Mouse (Mus musculus) c-Kit-positive CD71-positive TER-119-positive erythroid progenitor cells, embryonic 14.5 days (primary cell): ENCODE measurements at regions not wholly inside any gene's neighbourhood (a gene's known extent, or its start where the extent isn't known, plus 50 kb on each side); places are given as distances from the start of the nearest gene placed in this dataset.

Experiments
- DNase-seq: peaks from one replicate; pipeline ENCODE4 v3.0.0-alpha.2; 2013; ENCODE audit warnings: low spot score

GRCm38 (mm10) chr13:102518169-102518882 is 175.0 kb upstream of the Cd180 start:
- DNase-seq: no peak

DNA sequence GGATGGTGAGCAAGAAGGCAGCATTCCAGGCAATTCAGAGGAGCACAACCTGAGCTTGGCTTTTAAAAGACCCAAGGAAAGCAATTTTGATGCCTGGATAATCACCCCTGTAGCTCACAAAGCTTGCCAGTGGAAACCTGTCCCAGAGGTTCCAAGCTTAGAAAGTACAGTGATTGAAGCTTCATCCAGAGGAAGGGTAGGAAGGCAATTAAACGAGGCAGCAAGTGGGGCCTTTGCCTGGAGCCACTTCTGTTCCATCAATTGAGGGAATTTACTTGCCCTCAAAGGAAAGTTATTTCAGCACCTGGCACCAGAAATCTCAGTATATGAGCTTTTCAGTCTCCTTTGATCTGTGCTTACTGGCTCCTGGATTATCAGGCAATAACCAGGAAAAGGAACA is 171.9 kb upstream of the Cd180 start:
- no peak for DNase-seq

DNA sequence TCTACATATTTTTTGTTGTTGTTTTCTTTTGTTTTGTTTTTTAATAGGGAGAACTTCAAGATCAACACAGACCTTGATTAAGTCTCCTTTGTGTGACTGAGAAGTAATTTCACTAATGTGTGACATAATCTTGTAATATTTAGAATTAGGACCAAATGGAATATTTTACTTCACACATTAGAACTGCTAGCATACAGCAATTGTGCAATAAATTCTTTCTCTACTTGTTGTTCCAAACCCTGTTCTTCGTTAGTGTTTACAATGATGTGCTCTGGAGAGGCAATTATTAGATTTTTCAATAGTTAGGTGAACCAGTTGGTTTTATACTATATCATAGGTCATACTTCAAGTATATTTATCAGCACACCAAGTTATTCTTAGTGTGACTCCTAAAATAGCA is 171.3 kb upstream of the Cd180 start:
- no peak for DNase-seq

DNA sequence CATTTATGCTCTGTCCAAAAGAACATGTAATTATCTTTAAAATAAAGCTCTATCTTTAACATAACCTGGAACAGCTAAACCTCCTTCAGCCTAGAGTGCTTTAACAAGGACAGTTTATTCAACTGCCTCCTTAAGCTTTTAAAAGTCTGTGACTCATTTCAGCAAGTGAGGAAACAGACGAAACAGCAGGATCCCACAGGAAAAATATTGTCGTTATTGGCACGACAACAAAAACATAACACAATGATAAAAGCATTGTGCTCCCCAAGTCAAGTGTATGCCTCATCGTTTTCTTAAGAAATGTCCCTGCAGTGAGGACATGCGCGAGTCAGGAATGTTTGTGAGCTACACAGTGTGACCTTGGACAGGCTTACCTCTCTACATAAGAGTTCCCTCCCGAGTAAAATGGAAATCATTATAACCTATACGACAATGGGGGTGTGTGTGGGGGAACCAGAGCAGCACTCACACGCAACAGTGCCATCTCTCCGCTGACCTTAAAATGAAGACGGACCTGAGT is 166.7 kb upstream of the Cd180 start:
- DNase-seq: no peak

DNA sequence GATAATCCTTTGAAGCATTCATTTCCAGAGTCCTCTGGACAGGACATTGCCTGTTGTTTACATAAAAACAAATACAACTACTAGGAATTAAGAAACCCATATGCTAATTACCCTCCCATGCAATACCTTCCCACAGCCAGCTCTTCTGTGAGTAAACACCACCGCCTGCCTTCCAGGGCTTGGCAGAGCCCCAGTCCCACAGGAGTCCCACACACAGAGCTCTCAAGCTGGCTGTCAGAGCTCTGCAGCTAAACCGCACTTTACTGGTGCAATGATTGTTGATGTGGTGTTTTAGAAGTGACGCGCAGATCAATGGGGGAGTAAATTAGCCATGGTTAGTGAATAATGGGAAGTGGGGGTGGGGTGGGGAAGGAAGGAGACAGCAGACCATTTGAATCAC is 159.6 kb upstream of the Cd180 start:
- DNase-seq: no peak

DNA sequence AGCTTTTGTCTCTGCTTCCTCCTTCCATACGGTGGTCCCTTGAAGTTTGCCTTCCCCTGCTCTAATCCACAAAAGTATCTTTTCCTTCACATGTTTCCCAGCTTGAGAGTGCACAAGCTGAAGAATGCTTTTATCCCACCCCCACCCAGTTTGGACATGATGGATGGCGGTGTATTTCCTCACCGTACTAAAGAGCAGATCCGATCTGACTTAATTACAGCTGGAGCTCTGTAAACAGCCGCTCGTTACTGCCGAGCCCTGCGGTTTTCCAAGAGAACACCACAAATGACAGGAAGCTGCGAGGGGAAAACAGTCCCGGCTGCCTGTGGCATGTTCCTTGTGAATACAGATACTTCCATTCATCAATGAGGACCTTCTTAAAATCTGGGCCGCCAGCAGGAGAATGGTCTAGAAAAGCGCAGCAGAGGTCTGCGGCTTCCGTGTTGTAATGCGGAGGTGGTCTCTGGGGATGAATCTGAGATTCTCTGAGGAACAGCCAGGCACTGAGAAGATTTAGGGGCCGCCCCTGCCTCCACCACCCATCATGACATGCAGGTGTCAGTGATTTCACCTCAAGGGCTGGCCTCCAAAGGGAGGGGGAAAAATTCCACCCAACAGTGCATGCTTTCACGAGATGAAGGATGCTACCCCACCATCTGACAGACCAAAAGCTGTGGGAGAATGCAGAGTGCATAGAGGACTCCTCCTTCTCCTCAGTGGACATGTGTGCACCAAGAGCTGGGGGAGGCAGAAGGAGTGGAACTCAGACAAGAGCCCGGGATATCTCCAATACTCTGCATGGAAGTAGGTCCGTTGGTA is 155.7 kb upstream of the Cd180 start:
- no peak for DNase-seq

DNA sequence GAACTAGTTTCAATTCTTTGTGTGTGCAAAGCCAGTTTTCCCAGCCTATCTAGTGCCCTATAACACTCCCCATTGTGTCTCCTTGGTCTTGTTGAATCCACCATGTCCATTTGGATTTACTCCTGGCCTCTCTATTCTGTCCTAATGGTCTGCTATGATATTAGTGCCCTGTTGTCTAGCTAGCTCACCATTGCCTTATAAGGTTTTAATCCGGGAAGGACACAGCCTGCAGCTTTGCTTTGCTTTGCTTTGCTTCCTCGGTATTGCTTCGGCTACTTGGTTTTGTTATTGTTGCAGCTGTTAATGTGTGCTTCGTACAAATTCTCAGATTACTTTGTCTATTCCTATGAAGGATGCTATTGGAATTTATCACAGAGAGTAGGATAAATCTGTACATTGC is 152.9 kb upstream of the Cd180 start:
- no peak for DNase-seq

DNA sequence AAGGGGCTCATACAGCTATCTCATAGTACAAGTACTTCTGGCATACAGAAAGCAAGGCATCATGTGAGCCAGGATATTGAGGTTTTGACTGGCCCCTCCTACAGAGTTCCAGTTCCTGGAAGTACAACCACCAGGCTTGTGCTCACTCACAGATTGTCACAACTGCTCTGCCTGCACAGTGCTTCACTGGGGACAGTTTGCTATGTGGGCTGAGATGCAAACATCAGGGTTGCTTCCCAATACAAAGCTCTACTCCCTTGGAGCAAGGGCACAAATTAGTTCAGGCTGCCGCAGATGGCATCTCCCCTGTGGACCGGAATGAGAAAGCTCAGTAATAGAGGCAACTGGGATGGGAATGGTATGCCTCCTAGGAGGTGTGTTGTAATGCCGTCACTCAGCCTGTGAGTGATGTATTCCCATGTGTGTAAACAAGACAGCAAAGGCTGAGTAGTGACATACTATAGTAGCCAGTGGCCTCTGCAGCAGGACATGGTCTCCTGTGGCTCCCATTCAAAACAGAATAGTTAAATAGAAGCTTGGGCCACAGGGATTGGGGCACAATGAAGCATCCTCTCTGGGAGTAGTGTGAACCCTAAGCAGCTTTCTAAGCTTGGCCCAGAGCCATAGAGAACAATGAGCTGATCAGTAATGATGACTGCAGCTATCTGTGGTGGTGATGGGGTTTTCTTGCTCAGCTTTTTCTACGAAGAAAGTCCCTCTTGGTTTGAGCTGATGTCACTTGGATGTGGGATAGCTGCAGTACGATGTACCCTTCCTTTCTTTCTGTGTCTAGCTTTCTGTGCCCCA is 148.8 kb upstream of the Cd180 start:
- DNase-seq: no peak

DNA sequence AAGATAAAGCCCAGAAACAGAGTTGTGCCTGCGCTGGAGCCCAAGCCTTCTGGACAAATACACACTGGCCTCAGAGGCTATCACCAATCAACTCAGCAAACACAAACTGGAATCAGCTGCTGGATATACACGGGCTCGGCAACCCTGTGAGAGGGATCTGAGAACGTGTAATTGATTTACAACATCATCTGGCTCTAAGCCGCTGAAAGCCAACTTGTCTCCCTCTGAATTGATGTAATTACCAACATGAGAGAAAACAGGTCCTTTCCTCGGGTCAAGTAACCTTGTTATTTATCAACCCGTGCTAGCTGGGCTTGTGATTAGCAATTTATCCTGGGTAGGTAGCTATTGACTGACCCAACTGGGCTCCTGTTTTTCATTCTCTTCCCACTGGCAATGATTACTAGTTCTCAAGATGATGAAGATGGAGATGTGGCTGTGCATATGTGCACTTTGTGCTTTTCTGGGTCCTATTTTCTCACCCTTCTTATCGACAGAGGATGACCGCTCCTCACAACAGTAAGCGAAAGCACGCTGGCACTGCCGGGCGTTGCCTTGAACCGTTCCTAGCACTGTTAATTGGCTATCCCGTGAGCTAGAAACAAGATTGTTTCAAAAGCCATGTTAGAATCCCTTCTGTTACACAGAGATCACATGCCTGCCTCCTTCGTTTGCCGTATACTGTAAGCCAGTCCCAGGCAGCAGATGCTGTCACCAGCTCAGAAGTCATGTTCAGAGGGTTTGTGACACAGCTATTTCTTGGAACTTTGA is 147.3 kb upstream of the Cd180 start:
- no peak for DNase-seq

- DNase-seq: no peak
Observed at GRCm38 (mm10) chr13:102548252-102548651, 145.1 kb upstream of the Cd180 start.

DNA sequence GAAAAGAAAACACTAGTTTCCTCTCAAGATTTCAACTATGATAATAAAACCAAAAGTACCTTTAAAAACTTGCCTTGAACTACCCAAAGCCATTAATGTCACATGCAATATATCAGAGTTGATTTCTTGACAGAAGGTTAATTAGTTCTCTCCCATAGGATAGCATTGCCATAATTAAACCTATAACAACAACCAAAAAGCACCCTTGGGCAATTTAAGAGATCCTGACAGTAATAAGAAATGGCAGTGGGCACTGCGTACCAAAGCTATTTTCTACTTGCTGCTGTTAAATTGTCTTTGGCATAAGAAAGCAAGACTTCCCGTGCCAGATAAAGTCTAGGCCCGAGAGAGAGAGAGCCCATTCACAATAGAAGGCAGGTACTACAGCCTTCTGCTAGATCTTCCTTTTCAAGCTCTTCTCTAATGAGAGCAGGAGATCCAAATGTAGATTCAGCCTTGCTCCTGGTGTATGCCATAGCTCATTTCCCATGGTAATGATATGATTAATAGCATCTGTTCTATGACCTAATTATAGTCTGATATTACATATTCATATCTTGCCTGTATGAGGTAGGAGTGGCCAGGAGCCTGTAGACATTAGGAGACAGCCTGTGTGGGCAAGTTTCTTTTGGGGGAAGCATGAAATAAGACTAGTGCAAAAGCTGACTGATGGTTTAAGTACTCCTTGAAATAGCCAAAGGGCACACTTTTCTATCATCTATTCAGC is 126.3 kb upstream of the Cd180 start:
- no peak for DNase-seq

DNA sequence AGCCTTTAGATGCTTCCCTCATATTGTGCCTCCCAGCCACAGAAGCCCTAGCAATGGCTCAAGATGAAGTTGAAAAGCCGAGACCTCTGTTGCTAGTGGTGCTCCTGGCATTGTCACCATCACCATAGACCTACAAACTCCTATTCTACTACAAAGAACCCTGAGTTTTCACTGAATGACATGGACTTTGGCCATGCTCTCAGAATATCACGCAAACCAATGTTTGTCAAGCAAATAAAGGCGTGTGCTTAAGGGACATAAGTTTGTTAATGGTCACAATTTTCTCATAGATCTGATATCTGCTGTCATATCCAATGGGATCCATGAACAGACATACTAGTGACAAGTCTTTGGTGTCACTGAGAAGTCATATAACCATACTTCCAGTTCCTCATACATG is 123.8 kb upstream of the Cd180 start:
- no peak for DNase-seq

DNA sequence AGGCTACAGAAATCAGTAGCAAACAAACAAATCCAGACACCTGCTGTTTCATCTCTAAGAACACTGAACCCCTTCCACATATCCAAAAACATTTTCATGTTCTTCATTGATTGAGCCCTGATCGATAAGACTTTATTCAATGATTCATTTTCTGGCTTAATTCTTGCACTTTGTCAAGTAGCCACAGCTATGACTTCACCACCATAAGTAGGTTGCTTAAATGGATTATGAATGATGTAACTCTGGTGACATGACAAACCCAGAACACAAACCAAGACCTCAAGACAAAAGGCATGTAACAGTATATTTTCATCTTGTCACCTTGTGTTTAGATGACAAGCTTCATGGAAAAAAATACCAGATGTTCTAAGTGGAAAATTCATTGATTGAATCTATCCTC is 123.1 kb upstream of the Cd180 start:
- no peak for DNase-seq

GRCm38 (mm10) chr13:102573286-102573921 is 120.0 kb upstream of the Cd180 start:
- DNase-seq: no peak

DNA sequence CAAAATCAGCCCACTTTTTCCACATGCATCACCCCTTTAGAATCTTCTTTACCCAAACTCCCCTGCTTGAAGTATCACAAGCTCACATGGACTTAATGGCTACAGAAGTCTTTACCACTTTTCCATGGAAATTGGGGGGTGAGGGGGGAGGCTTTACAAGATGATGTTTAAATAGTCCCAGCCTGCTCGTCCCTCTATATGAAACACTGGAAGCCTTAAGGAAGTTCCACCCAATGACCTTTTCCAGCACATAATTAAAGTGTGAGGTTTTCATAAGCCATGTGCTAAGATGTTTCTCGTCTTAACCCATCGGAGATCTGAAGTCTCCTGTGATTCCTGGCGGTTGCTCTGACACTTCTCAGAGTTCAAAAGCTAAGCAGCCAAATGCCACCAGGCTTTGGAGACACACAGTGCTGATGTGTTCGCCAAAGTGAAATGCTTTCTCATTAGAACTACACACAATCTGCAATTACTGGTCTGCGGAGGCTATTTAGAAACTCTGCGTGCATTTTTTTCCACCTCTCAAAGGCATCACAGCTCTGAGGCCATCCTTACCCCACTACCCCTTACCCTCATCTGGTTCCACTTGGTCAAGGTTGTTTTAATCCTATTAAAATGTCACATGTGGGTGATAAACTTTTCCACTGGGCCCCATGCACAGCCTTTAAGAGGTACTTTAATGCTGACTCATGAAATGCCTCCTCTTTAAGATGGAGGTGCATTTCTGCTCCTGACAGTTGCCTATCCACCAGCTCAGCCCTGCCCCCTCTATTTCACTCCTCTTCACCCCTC is 116.3 kb upstream of the Cd180 start:
- no peak for DNase-seq

DNA sequence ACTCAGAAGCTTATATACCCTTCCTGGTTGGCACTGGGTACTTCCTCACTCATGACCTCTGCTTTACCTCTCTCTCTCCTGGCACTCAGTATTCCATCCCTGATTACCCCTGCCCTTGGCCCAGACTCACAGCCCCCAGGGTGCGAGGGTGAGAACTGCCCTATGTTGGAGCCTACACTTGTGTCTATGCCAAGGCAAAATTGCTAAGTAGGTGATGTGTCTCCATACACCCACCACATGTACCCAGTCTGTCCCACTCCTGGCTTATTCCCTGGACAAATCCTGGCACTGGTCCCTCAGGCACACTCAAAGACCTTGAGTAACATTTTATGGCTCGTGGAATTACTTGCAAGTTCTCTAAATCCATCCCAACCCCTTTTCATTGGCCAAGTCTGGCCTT is 114.5 kb upstream of the Cd180 start:
- DNase-seq: no peak

GRCm38 (mm10) chr13:102579638-102580037 is 113.7 kb upstream of the Cd180 start:
- DNase-seq: no peak

DNA sequence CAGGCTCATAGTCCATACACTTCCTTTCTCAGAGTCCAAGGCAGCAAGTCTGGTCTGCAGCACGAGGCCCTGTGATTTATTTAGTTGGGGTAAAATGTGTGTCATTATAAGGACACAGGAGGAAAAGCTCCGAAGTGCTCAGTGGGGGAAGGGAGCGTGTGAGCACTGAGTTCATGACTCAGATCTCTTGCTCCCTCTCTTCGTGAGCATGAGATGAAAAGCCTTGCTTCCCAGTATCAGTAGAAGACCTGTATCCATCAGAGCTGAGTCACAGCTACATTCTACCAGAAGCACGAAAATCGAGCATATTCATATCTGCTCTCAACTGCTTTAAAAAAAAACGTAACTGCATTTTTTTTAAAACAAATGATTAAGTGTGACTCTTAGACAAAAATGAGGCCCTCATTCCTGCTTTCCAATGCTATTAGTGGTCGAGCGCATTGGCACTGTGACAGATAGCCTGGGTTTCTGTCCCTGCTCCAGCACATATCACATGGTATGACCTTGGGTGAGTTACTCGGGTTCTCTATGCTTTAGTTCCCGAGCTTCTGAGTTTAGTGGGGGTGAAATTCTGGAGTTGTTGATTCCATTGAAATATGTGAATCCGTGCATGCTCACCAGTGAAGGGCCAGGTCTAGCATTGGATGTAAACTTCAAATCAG is 109.2 kb upstream of the Cd180 start:
- no peak for DNase-seq

DNA sequence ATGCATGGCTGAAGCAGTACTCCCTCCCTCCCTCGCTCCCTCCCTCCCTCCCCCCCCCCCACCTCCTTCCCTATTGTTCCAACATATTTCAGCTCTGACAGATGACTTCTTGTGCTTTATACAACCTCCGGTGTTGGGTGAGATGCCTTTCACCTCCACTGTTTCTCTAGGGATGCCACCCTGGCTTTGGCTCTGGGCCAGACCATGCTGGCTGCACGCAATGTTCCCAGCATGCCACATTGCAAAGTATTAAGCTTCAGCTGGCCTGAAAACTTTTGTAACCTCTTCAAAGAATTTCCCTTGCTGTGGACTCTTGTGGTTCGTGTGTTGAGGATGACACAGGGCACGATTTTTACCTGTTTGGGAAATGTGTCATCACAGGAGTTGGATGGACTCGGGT is 107.1 kb upstream of the Cd180 start:
- no peak for DNase-seq
